Mouse (Mus musculus) megakaryocyte, embryonic 14.5 days (primary cell): ENCODE measurements around the gene Gja10.

ENCODE experiments used
- FLI1 ChIP-seq: IDR thresholded peaks from 2 replicates; pipeline ENCODE4 v1.6.1; 2012; ENCODE audit warnings: low read length, inconsistent platforms, mixed read lengths
- GATA1 ChIP-seq: IDR thresholded peaks from 3 replicates; pipeline ENCODE4 v1.6.1; 2012; ENCODE audit warnings: mixed read lengths, low read length, inconsistent platforms, borderline replicate concordance

- TF ChIP-seq FLI1, result peak; percentile 91
- no peak for TF ChIP-seq GATA1
These were observed 12.7 kb upstream of the Gja10 start, which contains the start of gene Casp8ap2 for GRCm38 (mm10) chr4:32615034-32615881.
